Mouse (Mus musculus) CH12.LX (cell line): Measurements from ENCODE around the gene Inpp1.

ENCODE experiments used
- CTCF ChIP-seq, 2 experiments: IDR thresholded peaks in 1 of 2; conservative IDR thresholded peaks in 1 of 2; 2 replicates each; pipeline ENCODE4 v1.5.1; 2011 to 2012; ENCODE audit warnings: low read depth in 2 of 2, low read length in 2 of 2, improper control_type of control experiment in 1 of 2, inconsistent platforms in 1 of 2, mild to moderate bottlenecking in 1 of 2, moderate library complexity in 1 of 2
- E2F4 ChIP-seq: IDR thresholded peaks from 2 replicates; pipeline ENCODE4 v1.6.1; 2011; ENCODE audit warnings: low read depth, low read length, improper control_type of control experiment; ENCODE audit not compliant: insufficient replicate concordance
- EP300 ChIP-seq: IDR thresholded peaks from 2 replicates; pipeline ENCODE4 v1.6.1; 2011; ENCODE audit warnings: low read length, improper control_type of control experiment
- GABPA ChIP-seq: IDR thresholded peaks from 2 replicates; pipeline ENCODE4 v1.6.1; 2012; ENCODE audit warnings: low read depth, low read length, improper control_type of control experiment, inconsistent platforms; ENCODE audit not compliant: insufficient replicate concordance
- NRF1 ChIP-seq: IDR thresholded peaks from 2 replicates; pipeline ENCODE4 v1.6.1; 2014; ENCODE audit warnings: low read depth, mild to moderate bottlenecking, inconsistent platforms, low read length, improper control_type of control experiment, moderate library complexity
- POLR2A ChIP-seq: IDR thresholded peaks from 2 replicates; pipeline ENCODE4 v1.6.1; 2011; ENCODE audit warnings: low read depth, mild to moderate bottlenecking, improper control_type of control experiment, low read length
- POLR2AphosphoS2 ChIP-seq: IDR thresholded peaks from 2 replicates; pipeline ENCODE4 v1.6.1; 2011; ENCODE audit warnings: low read depth, low read length, improper control_type of control experiment
- RAD21 ChIP-seq: IDR thresholded peaks from 2 replicates; pipeline ENCODE4 v1.6.1; 2011; ENCODE audit warnings: low read depth, mild to moderate bottlenecking, low read length, improper control_type of control experiment, moderate library complexity
- TBP ChIP-seq: conservative IDR thresholded peaks from 2 replicates; pipeline ENCODE4 v1.6.1; 2011; ENCODE audit warnings: low read depth, low read length, improper control_type of control experiment
- UBTF ChIP-seq: IDR thresholded peaks from 2 replicates; pipeline ENCODE4 v1.6.1; 2012; ENCODE audit warnings: low read depth, mild to moderate bottlenecking, inconsistent platforms, low read length, improper control_type of control experiment, moderate library complexity
- ZC3H11A ChIP-seq: IDR thresholded peaks from 2 replicates; pipeline ENCODE4 v1.6.1; 2012; ENCODE audit warnings: low read depth, mild to moderate bottlenecking, inconsistent platforms, low read length, improper control_type of control experiment
- ZMIZ1 ChIP-seq: IDR thresholded peaks from 2 replicates; pipeline ENCODE4 v1.6.1; 2012; ENCODE audit warnings: low read depth, mild to moderate bottlenecking, inconsistent platforms, low read length, improper control_type of control experiment

DNA sequence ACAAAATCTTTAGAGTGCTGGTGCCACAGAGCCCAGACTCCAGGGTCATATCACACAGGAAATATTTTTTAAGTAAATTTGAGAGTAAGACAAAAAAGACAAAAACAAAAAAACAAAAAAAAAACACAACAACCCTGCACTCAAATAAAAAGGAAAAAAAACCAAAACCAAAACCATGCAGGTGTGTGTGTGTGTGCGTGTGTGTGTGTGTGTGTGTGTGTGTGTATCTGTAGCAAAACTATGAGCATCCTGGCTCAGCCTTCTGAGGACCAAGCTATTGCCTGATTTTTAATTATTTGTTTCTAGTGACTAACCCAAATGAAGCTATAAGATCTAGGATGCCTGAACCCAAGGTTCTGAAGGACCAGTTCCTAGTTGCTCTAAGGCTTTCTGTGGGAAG is 65.9 kb downstream of the Inpp1 start:
- no peak for TF ChIP-seq CTCF (conservative IDR thresholded peaks at IDR 0.05 in 1 of 2, IDR thresholded peaks at IDR 0.05 in 1 of 2; ENCODE audit: low read depth in 2 of 2, low read length in 2 of 2)
- TF ChIP-seq NRF1: no peak
- TF ChIP-seq ZC3H11A: no peak
- no peak for TF ChIP-seq EP300
- TF ChIP-seq ZMIZ1: no peak
- no peak for TF ChIP-seq POLR2AphosphoS2
- TF ChIP-seq RAD21: no peak
- TF ChIP-seq GABPA: no peak
- TF ChIP-seq POLR2A: no peak
- no peak for TF ChIP-seq TBP
- no peak for TF ChIP-seq E2F4
- TF ChIP-seq UBTF: no peak
